Mouse (Mus musculus) embryonic facial prominence, embryonic 15.5 days (tissue): Measurements from ENCODE around the gene Olfr466. TPM values are rescaled to one million over a fixed set of nuclear protein-coding genes. Genes with fewer than 3 reads are reported as not detected.

ENCODE experiments used
- ATAC-seq: fragments of 200-750 bp; cut with Nextera tagmentation; 2 replicates; pipeline ENCODE4 v1.8.0; 2017; ENCODE audit warnings: low read depth, moderate TSS enrichment; ENCODE audit not compliant: insufficient number of reproducible peaks, low FRiP score, low TSS enrichment
- H3K27ac ChIP-seq: fragments of 300-500 bp; sonication (generic); replicated peaks from 2 replicates; pipeline ENCODE4 v1.5.1; 2015; ENCODE audit warnings: mild to moderate bottlenecking, inconsistent platforms
- H3K27me3 ChIP-seq: fragments of 300-500 bp; sonication (generic); 2 replicates; pipeline ENCODE4 v1.6.1; 2015; ENCODE audit warnings: inconsistent platforms
- H3K36me3 ChIP-seq: fragments of 300-500 bp; sonication (generic); 2 replicates; pipeline ENCODE4 v1.6.1; 2015; ENCODE audit warnings: mild to moderate bottlenecking, inconsistent platforms
- H3K4me1 ChIP-seq: fragments of 300-500 bp; sonication (generic); 2 replicates; pipeline ENCODE4 v1.6.1; 2015; ENCODE audit warnings: inconsistent platforms
- H3K4me2 ChIP-seq: fragments of 300-500 bp; sonication (generic); replicated peaks from 2 replicates; pipeline ENCODE4 v1.6.1; 2015; ENCODE audit warnings: mild to moderate bottlenecking, inconsistent platforms
- H3K4me3 ChIP-seq: fragments of 300-500 bp; sonication (generic); replicated peaks from 2 replicates; pipeline ENCODE4 v1.5.1; 2015; ENCODE audit warnings: mild to moderate bottlenecking, inconsistent platforms
- H3K9ac ChIP-seq: fragments of 300-500 bp; sonication (generic); 2 replicates; pipeline ENCODE4 v1.6.1; 2015; ENCODE audit warnings: inconsistent platforms
- H3K9me3 ChIP-seq: fragments of 300-500 bp; sonication (generic); replicated peaks from 2 replicates; pipeline ENCODE4 v1.6.1; 2016; ENCODE audit warnings: inconsistent platforms
- WGBS: fragments of 180-500 bp; shearing (Covaris S2); methylation state at CpG from one replicate; pipeline ENCODE4 v1.1.7; 2015; 5-methylcytosine and 5-hydroxymethylcytosine counted together
- polyA plus RNA-seq: library from polyadenylated mRNA; unstranded; fragments of >200 nt; fragmentation: Nextera tagmentation; extraction: Ambion mirVana; gene quantifications from 2 replicates; pipeline ENCODE4 v1.2.1, GENCODE M21; 2015

Olfr466 gene
- polyA plus RNA-seq, 1 experiment from 2014 or later = not detected

DNA sequence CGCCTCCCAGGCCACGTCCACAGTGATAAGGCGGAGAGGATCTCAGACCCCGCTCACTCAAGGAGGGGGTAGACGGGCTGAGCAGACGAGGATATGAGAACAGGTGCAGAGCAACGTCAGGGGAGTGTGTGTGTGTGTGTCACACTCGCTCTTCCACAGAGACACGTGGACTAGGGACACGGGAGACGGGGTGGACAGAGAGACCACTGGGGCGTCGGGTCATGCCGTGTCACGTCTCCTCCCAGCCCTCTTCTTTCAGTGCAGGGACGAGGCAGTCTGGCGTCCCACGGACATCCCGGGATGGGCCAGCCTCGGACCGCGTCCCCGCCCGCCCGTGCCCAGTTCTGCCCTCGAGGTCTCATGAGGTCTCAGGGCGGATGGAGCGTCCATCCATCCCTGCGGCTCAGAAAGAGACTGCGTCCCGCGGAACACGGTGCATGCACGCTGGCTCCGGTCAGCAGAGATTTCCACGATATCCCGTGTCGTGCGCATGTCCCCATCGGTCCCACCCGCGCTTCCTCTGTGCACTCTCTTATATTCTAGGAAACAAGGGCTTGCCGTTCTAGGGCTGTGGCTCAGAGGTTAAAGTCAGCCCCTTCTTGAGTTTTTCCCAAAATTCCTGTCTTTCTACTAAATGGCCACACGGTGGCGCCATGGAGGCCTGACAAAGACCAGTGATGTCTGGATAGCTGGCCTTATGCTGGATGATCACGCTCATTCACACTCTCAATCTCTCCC is 25.9 kb downstream of the Olfr466 start:
- H3K9ac ChIP-seq = no peak overlapping the region
- ATAC-seq = no peak

DNA sequence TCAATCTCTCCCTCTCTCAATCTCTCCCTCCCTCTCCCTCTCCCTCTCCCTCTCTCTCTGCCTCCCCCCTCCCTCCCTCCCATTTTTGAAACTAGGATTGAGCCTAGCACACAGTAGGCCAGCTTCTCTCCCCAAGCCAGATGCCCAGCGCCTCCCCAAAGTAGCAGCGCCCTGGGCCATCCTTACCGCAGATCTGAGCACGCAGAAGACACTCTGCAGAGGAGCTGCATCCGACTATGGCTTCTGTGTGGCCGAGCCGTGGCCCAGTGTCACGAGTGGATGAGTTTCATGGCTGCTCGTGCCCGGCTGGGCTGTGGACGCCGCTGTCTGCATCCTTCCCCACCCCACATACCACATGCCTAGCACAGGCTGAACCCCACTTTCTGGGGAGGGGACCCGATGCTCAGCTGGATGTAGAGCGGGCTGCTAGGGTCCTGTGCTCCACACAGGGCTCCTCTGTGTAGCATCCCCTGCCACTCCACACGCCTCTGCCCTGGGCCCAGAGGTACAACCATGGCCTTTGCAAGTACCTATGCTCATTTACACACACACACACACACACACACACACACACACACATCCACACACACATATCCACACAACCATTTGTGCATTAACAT is 26.5 kb downstream of the Olfr466 start:
- WGBS = 52% methylated on average over 15 of the region's 15 CpGs
- Histone ChIP-seq H3K4me2 (no peak overlapping the region), H3K4me1 (no peaks in the 10 kb centered on the region), H3K27ac (no peak overlapping the region), H3K27me3 (no peaks in the 10 kb centered on the region), H3K9me3 (no peaks in the 10 kb centered on the region), H3K4me3 (no peak overlapping the region), H3K36me3 (no peaks in the 10 kb centered on the region), H3K9ac (no peak overlapping the region)
- ATAC-seq = no peak

More for the DNA sequence above, 25.9 kb downstream of the Olfr466 start:
- Histone ChIP-seq H3K4me1 (no peaks in the 10 kb centered on the region), H3K4me2 (peak overlapping the region; percentile 34), H3K27ac (no peak overlapping the region), H3K4me3 (peak overlapping the region; percentile 11; the same call in 1 of the 2 replicates), H3K36me3 (no peaks in the 10 kb centered on the region), H3K9me3 (no peaks in the 10 kb centered on the region), H3K27me3 (no peaks in the 10 kb centered on the region)
- 25% methylated on average over 46 of the region's 46 CpGs for WGBS

DNA sequence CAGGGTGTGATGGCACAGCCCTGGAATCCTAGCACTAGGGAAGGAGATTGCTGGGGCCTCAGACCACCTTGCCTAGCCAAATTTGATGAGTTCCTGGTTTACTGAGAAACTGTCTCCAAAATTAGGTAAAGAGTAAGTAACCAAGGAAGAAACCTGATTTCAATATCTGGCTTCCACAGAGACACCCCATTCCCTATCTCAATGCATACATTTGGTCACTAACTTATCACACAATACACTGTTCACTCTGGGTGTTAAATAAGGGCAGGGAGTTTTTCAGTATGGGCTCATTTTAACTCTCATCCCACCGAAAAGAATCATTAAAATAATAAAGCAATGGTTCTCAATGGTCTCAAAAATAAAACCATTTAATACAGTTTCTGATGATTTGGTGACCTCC is 50.6 kb downstream of the Olfr466 start:
- ATAC-seq = no peak
- no peaks in the 10 kb centered on the region for H3K36me3 ChIP-seq
- H3K9ac ChIP-seq = no peak overlapping the region
- H3K4me2 ChIP-seq = no peak overlapping the region
- no peak overlapping the region for H3K4me3 ChIP-seq
- H3K9me3 ChIP-seq = no peaks in the 10 kb centered on the region
- no peaks in the 10 kb centered on the region for H3K4me1 ChIP-seq
- H3K27ac ChIP-seq = no peak overlapping the region
- WGBS = 65% methylated on average over 1 of the region's 1 CpGs
- H3K27me3 ChIP-seq = no peaks in the 10 kb centered on the region

Other genes with a start within 250 kb of the Olfr466 start
- gene Cntnap3, start 246.3 kb upstream of the Olfr466 start, polyA plus RNA-seq = 0.15 and 0.20 TPM in 2 replicates
- not detected in 2 replicates for gene Spata31, start 232.8 kb upstream of the Olfr466 start, polyA plus RNA-seq
- gene Spata31d1c, start 117.2 kb upstream of the Olfr466 start, polyA plus RNA-seq = not detected in 2 replicates
- not detected in 2 replicates for gene Prss47, start 97.5 kb upstream of the Olfr466 start, polyA plus RNA-seq
- gene Mfsd14b, start 37.3 kb upstream of the Olfr466 start, polyA plus RNA-seq = 62.2 and 65.5 TPM in 2 replicates
- gene Olfr465-ps1, start 12.2 kb upstream of the Olfr466 start, polyA plus RNA-seq = not detected in 2 replicates
- gene Nlrp4f, start 55.7 kb downstream of the Olfr466 start, polyA plus RNA-seq = not detected in 2 replicates
- not detected in 2 replicates for gene Gm10775, start 109.3 kb downstream of the Olfr466 start, polyA plus RNA-seq
- gene Zfp369, start 128.6 kb downstream of the Olfr466 start, polyA plus RNA-seq = 11.8 and 12.7 TPM in 2 replicates